Mouse (Mus musculus) myocyte (in vitro differentiated cells): ENCODE measurements at regions not wholly inside any gene's neighbourhood (a gene's known extent, or its start where the extent isn't known, plus 50 kb on each side); places are given as distances from the start of the nearest gene placed in this dataset.

Source experiments
- CEBPB ChIP-seq: IDR thresholded peaks from 2 replicates; pipeline ENCODE4 v1.6.1; 2011; ENCODE audit warnings: mild to moderate bottlenecking, moderate library complexity; ENCODE audit not compliant: poor library complexity, insufficient read depth, severe bottlenecking
- E2F4 ChIP-seq: IDR thresholded peaks from one replicate; pipeline ENCODE4 v1.6.1; 2011; ENCODE audit warnings: mild to moderate bottlenecking, control low read depth, moderate library complexity; ENCODE audit not compliant: insufficient read depth
- MAX ChIP-seq: IDR thresholded peaks from one replicate; pipeline ENCODE4 v1.6.1; 2011; ENCODE audit warnings: low read depth, mild to moderate bottlenecking, control low read depth
- MYOG ChIP-seq, 3 experiments: IDR thresholded peaks; one replicate each; pipeline ENCODE4 v1.6.1; 2011; ENCODE audit warnings: control low read depth in 2 of 3, low read depth in 2 of 3, mild to moderate bottlenecking in 2 of 3; ENCODE audit not compliant: insufficient read length in 2 of 3, control insufficient read depth in 1 of 3, insufficient read depth in 1 of 3
- POLR2A ChIP-seq: IDR thresholded peaks from one replicate; pipeline ENCODE4 v1.6.1; 2011; ENCODE audit warnings: low read depth, mild to moderate bottlenecking, control low read depth, moderate library complexity; ENCODE audit not compliant: insufficient read length
- REST ChIP-seq: IDR thresholded peaks from one replicate; pipeline ENCODE4 v1.6.1; 2011; ENCODE audit warnings: mild to moderate bottlenecking, control low read depth, moderate library complexity; ENCODE audit not compliant: insufficient read depth, insufficient read length
- TCF12 ChIP-seq: IDR thresholded peaks from one replicate; pipeline ENCODE4 v1.6.1; 2011; ENCODE audit warnings: mild to moderate bottlenecking, control low read depth; ENCODE audit not compliant: poor library complexity, insufficient read depth, severe bottlenecking
- TCF3 ChIP-seq: IDR thresholded peaks from one replicate; pipeline ENCODE4 v1.6.1; 2011; ENCODE audit warnings: low read depth, control low read depth; ENCODE audit not compliant: insufficient read length

DNA sequence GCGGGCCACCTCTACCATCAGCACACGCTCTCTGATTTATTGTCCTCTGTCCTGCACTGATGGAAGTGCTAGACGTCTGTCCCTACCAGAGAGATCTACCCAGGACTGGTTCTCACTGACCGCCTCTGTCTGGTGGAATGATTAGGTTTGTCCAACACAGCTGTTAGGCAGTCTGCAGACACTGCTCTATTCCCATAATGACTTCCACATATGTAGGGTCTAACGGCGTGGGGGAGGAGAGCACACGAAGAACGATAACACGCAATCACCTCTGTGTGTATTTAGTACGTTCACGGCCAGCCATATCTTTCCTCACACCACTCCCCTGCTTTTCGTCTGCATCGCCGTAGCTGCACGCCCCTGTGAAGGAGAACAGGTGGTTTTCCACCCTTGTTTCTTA is 165.0 kb downstream of the Cand1 start:
- TF ChIP-seq MAX (no peak), TCF3 (no peak), TCF12 (no peak), REST (no peak), CEBPB (no peak), POLR2A (no peak), E2F4 (no peak), MYOG (IDR thresholded peaks at IDR 0.05; ENCODE audit: control insufficient read depth in 1 of 3, insufficient read depth in 1 of 3, insufficient read length in 2 of 3, low read depth in 2 of 3) (no peak)
